Mouse (Mus musculus) megakaryocyte progenitor cell, adult 5-6 weeks (primary cell): ENCODE data around the gene Clip1. TPM values are rescaled to one million over a fixed set of nuclear protein-coding genes. Genes with fewer than 3 reads are reported as not detected.
"Not testable (repeated sequence)": the region's sequence is repeated elsewhere in the genome, so short reads cannot be mapped to it uniquely, and the experiment has no call there.

ENCODE experiments used
- ATAC-seq: replicated peaks from 2 replicates; pipeline ENCODE4 v1.8.0; 2016; ENCODE audit warnings: mild to moderate bottlenecking, moderate TSS enrichment, inconsistent platforms; ENCODE audit not compliant: poor library complexity
- total RNA-seq, 2 experiments: library from RNA; stranded (forward) in 1 of 2; stranded (reverse) in 1 of 2; fragments of 157-497, 149-512 nt in 1 of 2; fragments of 200-1000 nt in 1 of 2; gene quantifications; 2 replicates each; pipeline versions ENCODE4 v1.2.3 to v1.2.4; 2015 to 2017

Gene Clip1
- total RNA-seq (2015) (45.7 and 46.4 TPM in 2 replicates), total RNA-seq (2017) (72.5 and 98.3 TPM in 2 replicates)

- peak; percentile 53 for ATAC-seq
Measured at GRCm38 (mm10) chr5:123684221-123685144, at the start of gene Clip1. Gene Clip1, minus strand, starts transcription at chr5:123684618.

- no peak for ATAC-seq
Measured at GRCm38 (mm10) chr5:123730981-123731380, 46.6 kb upstream of the Clip1 start.

GRCm38 (mm10) chr5:123723816-123724215 lies 39.4 kb upstream of the Clip1 start:
- not testable (repeated sequence) for ATAC-seq

- peak; percentile 100 for ATAC-seq
Measured at GRCm38 (mm10) chr5:123720328-123721311, 36.2 kb upstream of the Clip1 start, which contains the start of gene Zcchc8. Gene Zcchc8, minus strand, starts transcription at chr5:123721100.

GRCm38 (mm10) chr5:123714622-123715021 lies 30.2 kb upstream of the Clip1 start:
- no peak; the same call in 1 of the 2 replicates for ATAC-seq

GRCm38 (mm10) chr5:123713782-123714181 lies 29.4 kb upstream of the Clip1 start:
- ATAC-seq, result peak; percentile 98

- ATAC-seq, result no peak
Measured at GRCm38 (mm10) chr5:123709571-123709970, 25.2 kb upstream of the Clip1 start.

- no peak for ATAC-seq
Measured at GRCm38 (mm10) chr5:123708598-123708997, 24.2 kb upstream of the Clip1 start.

- no peak for ATAC-seq
Measured at GRCm38 (mm10) chr5:123700625-123701024, 16.2 kb upstream of the Clip1 start.

- peak; percentile 88 for ATAC-seq
Measured at GRCm38 (mm10) chr5:123699198-123699597, 14.8 kb upstream of the Clip1 start.

- no peak for ATAC-seq
Measured at GRCm38 (mm10) chr5:123696961-123697360, 12.5 kb upstream of the Clip1 start.

GRCm38 (mm10) chr5:123696244-123696643 lies 11.8 kb upstream of the Clip1 start:
- ATAC-seq, result no peak

- no peak for ATAC-seq
Measured at GRCm38 (mm10) chr5:123694468-123694867, 10.1 kb upstream of the Clip1 start.

GRCm38 (mm10) chr5:123683377-123684220 lies 819 bp downstream of the Clip1 start:
- ATAC-seq, result peak; percentile 16; the same call in 1 of the 2 replicates

- ATAC-seq, result 0 out of 2 replicates have a peak, but pooled peaks have one; percentile 15
Measured at GRCm38 (mm10) chr5:123683043-123683376, 1.4 kb downstream of the Clip1 start.

GRCm38 (mm10) chr5:123682372-123682771 lies 2.0 kb downstream of the Clip1 start:
- peak; percentile 51 for ATAC-seq

- no peak for ATAC-seq
Measured at GRCm38 (mm10) chr5:123679546-123680263, 4.7 kb downstream of the Clip1 start.

- 0 out of 2 replicates have a peak, but pooled peaks have one; percentile 17 for ATAC-seq
Measured at GRCm38 (mm10) chr5:123679106-123679505, 5.3 kb downstream of the Clip1 start.

GRCm38 (mm10) chr5:123675717-123676116 lies 8.7 kb downstream of the Clip1 start:
- no peak for ATAC-seq
